Mouse (Mus musculus): ENCODE results near the gene Doxl2. TPM values are rescaled to one million over a fixed set of nuclear protein-coding genes. Genes with fewer than 3 reads are reported as not detected.

Doxl2 gene
- polyA plus RNA-seq, 1 experiment from 2014 or later: not detected

DNA sequence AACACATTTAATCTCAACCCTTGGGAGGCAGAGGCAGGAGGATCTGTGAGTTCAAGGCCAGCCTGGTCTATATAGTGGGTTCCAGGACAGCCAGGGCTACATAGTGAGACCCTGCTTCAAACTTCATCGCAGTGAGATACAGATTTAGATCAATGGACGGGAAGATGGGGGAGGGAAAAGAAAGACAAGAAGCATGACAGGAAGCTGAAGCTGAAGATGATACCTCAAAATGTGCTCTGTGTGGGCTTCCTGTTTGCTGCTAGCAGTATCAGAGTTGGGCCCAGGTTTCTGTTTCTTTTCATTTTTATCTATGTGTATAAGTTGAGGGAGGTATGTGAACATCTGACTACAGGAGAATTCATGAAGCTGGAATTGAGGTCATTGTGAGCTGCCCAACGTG lies 38.7 kb downstream of the Doxl2 start:
- Histone ChIP-seq H3K4me3 (no peak overlapping the region), H3K36me3 (replicated peaks) (no peaks in the 10 kb centered on the region), H3K27me3 (replicated peaks; ENCODE audit: low read depth, poor library complexity, severe bottlenecking) (no peaks in the 10 kb centered on the region), H3K27ac (replicated peaks) (no peak overlapping the region), H3K4me1 (peaks cover 8% of the 10 kb centered on the region), H3K9me3 (no peaks in the 10 kb centered on the region)
- no peak for DNase-seq (ENCODE audit: low spot score)
- 83% methylated on average over 3 of the region's 3 CpGs for WGBS

DNA sequence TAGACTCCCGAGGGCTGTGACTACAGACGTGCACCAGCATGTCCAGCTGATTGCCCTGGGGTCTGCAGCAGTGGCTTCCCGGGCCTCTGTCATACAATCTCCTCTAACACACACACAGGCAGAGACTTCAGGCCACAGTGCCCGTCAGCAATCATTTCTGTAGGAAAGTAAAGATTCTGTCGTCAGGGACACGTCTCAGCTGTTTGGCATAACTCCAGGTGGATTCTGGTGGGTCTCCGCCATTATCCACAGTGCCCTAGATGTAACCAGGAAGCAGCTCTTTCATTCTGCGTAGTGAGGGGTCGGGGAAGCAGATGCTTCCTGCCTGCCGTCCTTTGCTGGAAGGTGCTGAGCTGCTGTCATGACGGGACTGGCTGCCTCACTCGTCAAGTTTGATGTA lies 42.4 kb downstream of the Doxl2 start:
- peak; percentile 19 for DNase-seq (ENCODE audit: low spot score)
- no peak overlapping the region for H3K27ac ChIP-seq (replicated peaks)
- 70% methylated on average over 12 of the region's 12 CpGs for WGBS
- no peaks in the 10 kb centered on the region for H3K9me3 ChIP-seq
- H3K4me3 ChIP-seq: no peak overlapping the region
- no peaks in the 10 kb centered on the region for H3K36me3 ChIP-seq (replicated peaks)
- no peaks in the 10 kb centered on the region for H3K27me3 ChIP-seq (replicated peaks; ENCODE audit: low read depth, poor library complexity, severe bottlenecking)
- H3K4me1 ChIP-seq: peaks cover 4% of the 10 kb centered on the region; the same call in 1 of the 2 replicates

DNA sequence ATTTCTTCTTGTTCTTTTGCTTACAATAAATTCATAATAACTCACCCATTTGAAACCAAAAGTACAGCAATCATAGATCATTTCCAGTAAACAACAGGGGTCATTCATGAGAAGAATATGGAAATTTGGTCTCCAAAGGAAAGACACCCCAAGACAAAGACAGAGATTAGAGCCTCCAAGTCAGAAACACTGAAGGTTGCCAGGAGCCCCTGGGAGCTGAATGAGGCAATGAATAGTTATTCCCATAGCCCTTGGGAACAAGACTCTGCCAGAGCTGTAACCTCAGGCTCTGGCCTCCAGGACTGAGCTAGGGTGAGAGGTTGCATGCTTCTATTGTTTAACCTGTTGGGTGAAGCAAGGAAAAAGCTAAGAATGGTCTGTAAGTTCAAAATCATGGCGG lies 44.6 kb downstream of the Doxl2 start:
- Histone ChIP-seq H3K27ac (replicated peaks) (no peak overlapping the region), H3K36me3 (replicated peaks) (no peaks in the 10 kb centered on the region), H3K27me3 (replicated peaks; ENCODE audit: low read depth, poor library complexity, severe bottlenecking) (no peaks in the 10 kb centered on the region), H3K4me3 (no peak overlapping the region), H3K4me1 (peaks cover 4% of the 10 kb centered on the region; the same call in 1 of the 2 replicates), H3K9me3 (no peaks in the 10 kb centered on the region)
- DNase-seq (ENCODE audit: low spot score): no peak
- WGBS: 87% methylated on average over 1 of the region's 1 CpGs

DNA sequence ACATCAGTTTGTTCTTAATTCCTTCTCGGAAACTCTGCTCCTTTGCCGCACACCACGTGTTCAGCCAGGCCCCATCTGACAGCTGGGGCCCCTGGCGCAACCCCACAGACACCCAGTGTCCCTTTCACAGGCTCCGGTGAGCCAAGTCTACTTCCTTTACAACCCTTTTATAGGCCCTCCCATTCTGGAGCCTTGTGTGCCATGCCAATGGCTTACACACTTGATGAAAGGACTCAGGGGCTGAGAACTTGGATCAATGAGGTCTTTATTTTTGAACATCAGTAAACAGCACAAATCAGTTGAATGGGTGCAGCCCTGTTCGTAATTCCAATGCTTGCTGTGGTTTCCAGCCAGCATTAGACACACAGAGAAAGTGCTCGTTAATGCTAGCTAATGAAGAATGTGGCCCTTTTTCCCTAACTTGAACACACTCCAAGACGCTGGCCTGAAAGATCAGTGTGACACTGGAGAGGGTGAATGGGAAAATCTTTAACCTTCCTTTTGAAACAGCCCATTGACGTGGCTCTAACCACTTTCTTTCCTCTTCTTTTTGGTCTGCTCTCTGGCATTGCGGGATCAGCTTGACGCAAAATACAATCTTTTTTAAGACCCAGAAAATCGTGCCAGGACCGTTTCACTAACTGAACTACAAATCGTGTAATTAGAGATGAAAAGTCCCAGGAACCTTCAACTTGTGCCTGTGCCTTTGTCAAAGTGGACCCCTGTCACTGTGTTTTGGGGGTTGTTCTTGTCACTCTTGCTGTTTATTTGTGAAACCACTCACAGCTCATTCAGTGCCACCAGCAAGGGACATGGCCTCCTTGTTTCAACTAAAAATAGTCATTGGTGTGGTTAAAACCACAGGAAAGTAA lies 46.6 kb downstream of the Doxl2 start:
- Histone ChIP-seq H3K4me1 (peaks cover 4% of the 10 kb centered on the region; the same call in 1 of the 2 replicates), H3K4me3 (no peak overlapping the region), H3K27me3 (replicated peaks; ENCODE audit: low read depth, poor library complexity, severe bottlenecking) (no peaks in the 10 kb centered on the region), H3K9me3 (no peaks in the 10 kb centered on the region), H3K27ac (replicated peaks) (no peak overlapping the region), H3K36me3 (replicated peaks) (no peaks in the 10 kb centered on the region)
- no peak for DNase-seq (ENCODE audit: low spot score)
- 73% methylated on average over 14 of the region's 14 CpGs for WGBS

DNA sequence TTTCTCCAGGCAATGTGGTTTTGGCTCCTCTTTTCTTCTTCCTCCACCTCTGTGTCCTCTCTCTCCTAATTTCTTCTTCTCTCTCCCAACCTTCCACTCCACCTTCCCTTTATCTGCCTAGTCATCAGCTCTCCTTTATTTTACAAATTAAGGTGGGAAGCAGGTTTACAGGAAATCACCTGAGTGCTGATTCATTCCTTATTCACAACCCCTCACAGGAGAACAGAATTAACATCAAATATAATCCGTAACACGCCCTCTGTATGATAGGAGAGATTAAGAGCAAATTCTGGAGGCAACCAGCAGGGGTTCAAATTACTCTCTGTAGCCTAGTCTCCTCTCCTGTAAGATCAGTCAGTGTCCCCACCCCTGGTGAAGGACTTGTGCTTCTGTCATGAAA lies 47.6 kb downstream of the Doxl2 start:
- 89% methylated on average over 2 of the region's 2 CpGs for WGBS
- no peaks in the 10 kb centered on the region for H3K36me3 ChIP-seq (replicated peaks)
- peaks cover 4% of the 10 kb centered on the region; the same call in 1 of the 2 replicates for H3K4me1 ChIP-seq
- no peak for DNase-seq (ENCODE audit: low spot score)
- no peaks in the 10 kb centered on the region for H3K27me3 ChIP-seq (replicated peaks; ENCODE audit: low read depth, poor library complexity, severe bottlenecking)
- H3K4me3 ChIP-seq: no peak overlapping the region
- no peak overlapping the region for H3K27ac ChIP-seq (replicated peaks)
- no peaks in the 10 kb centered on the region for H3K9me3 ChIP-seq

DNA sequence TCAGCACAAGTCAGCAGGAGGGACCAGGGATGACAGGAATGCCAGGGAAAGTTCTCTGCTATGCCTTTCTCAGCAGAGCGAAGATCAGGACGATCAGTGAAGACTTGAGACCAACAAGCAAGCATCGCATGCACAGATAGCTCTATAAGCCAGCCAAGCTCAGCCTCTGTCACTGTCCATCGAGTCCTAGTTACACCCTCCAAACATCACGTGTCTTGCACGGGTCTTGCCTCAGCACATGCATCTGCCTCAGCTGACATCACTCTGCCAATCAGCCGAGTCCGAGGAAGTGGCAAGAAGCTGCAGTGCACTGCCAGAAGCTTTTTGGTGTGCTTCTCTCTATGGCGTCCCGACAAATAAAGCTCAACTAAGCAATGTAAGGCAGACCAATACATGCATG lies 48.6 kb downstream of the Doxl2 start:
- no peak overlapping the region for H3K4me3 ChIP-seq
- H3K27me3 ChIP-seq (replicated peaks; ENCODE audit: low read depth, poor library complexity, severe bottlenecking): no peaks in the 10 kb centered on the region
- no peaks in the 10 kb centered on the region for H3K36me3 ChIP-seq (replicated peaks)
- DNase-seq (ENCODE audit: low spot score): no peak
- H3K27ac ChIP-seq (replicated peaks): no peak overlapping the region
- no peaks in the 10 kb centered on the region for H3K9me3 ChIP-seq
- H3K4me1 ChIP-seq: peaks cover 4% of the 10 kb centered on the region; the same call in 1 of the 2 replicates
- 82% methylated on average over 10 of the region's 10 CpGs for WGBS

DNA sequence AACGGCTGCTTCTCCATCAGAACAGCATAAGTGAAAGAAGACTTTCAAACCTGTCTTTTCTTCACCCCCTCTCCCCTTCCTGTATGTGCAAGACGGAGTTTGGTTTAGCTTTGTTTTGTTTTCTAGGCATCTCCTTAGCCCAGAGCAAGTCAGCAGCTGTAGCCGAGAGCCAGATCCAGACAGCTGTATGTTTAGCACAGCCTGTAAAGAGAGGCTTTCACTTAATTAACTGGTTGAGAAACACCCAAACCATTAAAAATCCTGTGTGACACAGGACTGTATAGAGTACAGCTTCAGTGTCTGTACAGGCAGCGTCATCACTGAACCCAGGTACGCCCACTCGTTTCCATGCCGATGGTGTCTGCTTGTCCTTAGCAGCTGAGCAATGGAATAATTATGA lies 50.5 kb downstream of the Doxl2 start:
- H3K27ac ChIP-seq (replicated peaks): no peak overlapping the region
- no peaks in the 10 kb centered on the region for H3K9me3 ChIP-seq
- WGBS: 84% methylated on average over 7 of the region's 7 CpGs
- peaks cover 4% of the 10 kb centered on the region; the same call in 1 of the 2 replicates for H3K4me1 ChIP-seq
- H3K36me3 ChIP-seq (replicated peaks): no peaks in the 10 kb centered on the region
- no peaks in the 10 kb centered on the region for H3K27me3 ChIP-seq (replicated peaks; ENCODE audit: low read depth, poor library complexity, severe bottlenecking)
- H3K4me3 ChIP-seq: no peak overlapping the region
- DNase-seq (ENCODE audit: low spot score): no peak

DNA sequence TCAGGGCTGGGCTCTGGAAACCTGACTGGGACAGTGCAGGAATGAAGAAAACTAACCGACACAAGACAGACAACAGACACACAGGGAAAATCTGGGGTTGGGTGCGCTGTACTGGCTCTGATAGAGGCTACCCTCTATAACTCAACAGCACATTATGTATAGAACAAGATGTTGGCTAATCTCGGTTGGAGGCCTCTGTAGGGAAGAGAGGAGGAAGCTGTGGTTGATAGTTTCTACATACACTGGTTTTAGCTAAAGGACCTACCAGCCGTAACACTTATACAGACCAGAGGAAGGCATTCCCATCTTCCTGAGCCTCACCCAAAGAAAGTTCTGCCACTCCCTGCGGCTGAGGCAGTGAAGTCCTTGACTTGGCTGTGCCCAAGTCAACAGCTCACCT lies 51.7 kb downstream of the Doxl2 start:
- Histone ChIP-seq H3K4me3 (no peak overlapping the region), H3K4me1 (no peaks in the 10 kb centered on the region), H3K9me3 (no peaks in the 10 kb centered on the region), H3K27ac (replicated peaks) (no peak overlapping the region), H3K36me3 (replicated peaks) (no peaks in the 10 kb centered on the region), H3K27me3 (replicated peaks; ENCODE audit: low read depth, poor library complexity, severe bottlenecking) (no peaks in the 10 kb centered on the region)
- DNase-seq (ENCODE audit: low spot score): no peak
- WGBS: 91% methylated on average over 5 of the region's 5 CpGs

DNA sequence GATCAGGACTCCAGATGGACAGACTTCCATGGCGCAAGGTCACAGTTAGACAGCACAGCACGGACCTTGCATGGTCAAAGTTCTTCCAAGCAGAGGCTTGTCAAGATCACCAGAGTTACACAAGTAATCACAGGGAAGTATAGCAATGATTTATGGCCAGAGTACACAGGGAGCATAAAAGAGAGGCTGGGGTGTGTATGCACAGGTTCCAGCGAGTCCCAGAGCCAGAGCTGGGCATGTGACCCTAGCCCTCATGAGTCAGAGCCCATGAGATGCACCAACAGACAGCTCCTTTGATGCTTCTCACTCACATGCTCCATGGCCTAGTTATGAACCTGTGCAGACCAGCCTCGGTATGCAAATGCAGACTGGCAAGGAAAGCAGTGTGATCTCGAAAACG lies 53.3 kb downstream of the Doxl2 start:
- Histone ChIP-seq H3K9me3 (no peaks in the 10 kb centered on the region), H3K4me1 (no peaks in the 10 kb centered on the region), H3K36me3 (replicated peaks) (no peaks in the 10 kb centered on the region), H3K27me3 (replicated peaks; ENCODE audit: low read depth, poor library complexity, severe bottlenecking) (no peaks in the 10 kb centered on the region), H3K4me3 (no peak overlapping the region), H3K27ac (replicated peaks) (no peak overlapping the region)
- 92% methylated on average over 6 of the region's 6 CpGs for WGBS
- DNase-seq (ENCODE audit: low spot score): no peak

Other genes starting within 250 kb of the Doxl2 start
- 4.1 and 5.0 TPM in 2 replicates for gene Gimap1, start 235.9 kb upstream of the Doxl2 start, polyA plus RNA-seq (2016; fragmentation: Nextera tagmentation; extraction: Ambion mirVana)
- gene Gimap5, start 228.8 kb upstream of the Doxl2 start, polyA plus RNA-seq (2016; fragmentation: Nextera tagmentation; extraction: Ambion mirVana): 0.71 and 0.84 TPM in 2 replicates
- not detected in 2 replicates for gene Gimap3, start 204.1 kb upstream of the Doxl2 start, polyA plus RNA-seq (2016; fragmentation: Nextera tagmentation; extraction: Ambion mirVana)
- 14.2 and 21.0 TPM in 2 replicates for gene Tmem176a, start 134.0 kb upstream of the Doxl2 start, polyA plus RNA-seq (2016; fragmentation: Nextera tagmentation; extraction: Ambion mirVana)
- gene Tmem176b, start 133.5 kb upstream of the Doxl2 start, polyA plus RNA-seq (2016; fragmentation: Nextera tagmentation; extraction: Ambion mirVana): 38.1 and 54.6 TPM in 2 replicates
- gene Aoc1, start 102.1 kb upstream of the Doxl2 start, polyA plus RNA-seq (2016; fragmentation: Nextera tagmentation; extraction: Ambion mirVana): 0.07 TPM in 1 of 2 replicates, not detected in the other
- not detected in 2 replicates for gene 1600015I10Rik, start 45.1 kb upstream of the Doxl2 start, polyA plus RNA-seq (2016; fragmentation: Nextera tagmentation; extraction: Ambion mirVana)
- gene Svs1, start 11.9 kb downstream of the Doxl2 start, polyA plus RNA-seq (2016; fragmentation: Nextera tagmentation; extraction: Ambion mirVana): not detected in 2 replicates
- 1.1 and 2.7 TPM in 2 replicates for gene Gpnmb, start 61.6 kb downstream of the Doxl2 start, polyA plus RNA-seq (2016; fragmentation: Nextera tagmentation; extraction: Ambion mirVana)
- 74.1 and 77.2 TPM in 2 replicates for gene Malsu1, start 98.8 kb downstream of the Doxl2 start, polyA plus RNA-seq (2016; fragmentation: Nextera tagmentation; extraction: Ambion mirVana)
- gene Igf2bp3, start 240.0 kb downstream of the Doxl2 start, polyA plus RNA-seq (2016; fragmentation: Nextera tagmentation; extraction: Ambion mirVana): 159 TPM in 2 replicates